Mouse (Mus musculus): ENCODE data around the gene Cox14. TPM values are rescaled to one million over a fixed set of nuclear protein-coding genes. Genes with fewer than 3 reads are reported as not detected.

Cox14 gene
- 193 and 197 TPM in 2 replicates for polyA plus RNA-seq (2015; fragmentation: Nextera tagmentation; extraction: Ambion mirVana)

DNA sequence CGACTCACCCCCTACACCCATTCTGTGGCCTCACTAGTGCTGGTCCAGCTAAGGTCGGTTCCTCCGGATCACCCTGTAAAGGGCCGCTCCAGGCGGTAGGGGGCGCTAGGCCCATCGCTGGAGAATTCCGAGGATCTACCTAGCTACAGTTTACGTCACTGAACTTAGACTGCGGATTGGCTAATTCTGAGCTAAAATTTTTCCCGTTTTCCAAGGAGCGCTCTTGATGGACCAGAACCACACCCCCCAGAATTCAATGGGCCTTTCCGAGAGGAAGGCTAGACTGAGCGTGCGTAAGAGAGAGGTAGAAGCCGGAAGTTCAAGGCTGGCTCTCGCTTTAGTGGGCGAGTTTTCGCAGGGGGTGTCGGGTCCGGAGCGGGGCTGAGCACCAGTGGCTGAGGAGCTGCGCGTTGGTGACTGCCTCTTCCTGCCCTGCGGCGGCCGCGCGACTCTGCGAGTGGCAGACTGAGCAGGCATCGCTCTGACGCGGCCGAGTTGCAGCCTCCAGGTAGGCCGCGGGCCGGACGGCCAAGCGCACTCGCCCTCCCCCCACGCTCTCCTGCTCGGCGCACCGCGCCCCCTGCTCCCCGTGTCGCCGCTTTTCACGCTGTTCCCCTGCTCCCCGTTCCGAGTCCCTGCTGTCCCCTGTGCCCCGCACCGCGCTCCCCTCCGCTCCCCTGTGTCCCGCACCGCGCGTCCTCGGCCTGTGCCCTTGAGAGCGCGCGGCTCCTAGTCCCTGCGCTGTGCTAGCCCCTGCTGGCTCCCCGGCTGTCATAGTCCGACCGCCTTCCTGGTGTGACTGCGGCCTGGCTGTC is at the start of gene Cox14:
TSS of gene Cox14 (plus strand) at position 278 of the 815 bp plus-strand sequence.
- H3K9ac ChIP-seq (replicated peaks; ENCODE audit: low read length), result peak within 1 kb of the TSS; percentile 88
- ATAC-seq (ENCODE audit: low FRiP score, low TSS enrichment), result peak; percentile 94
- WGBS, result under 1% methylated on average over 63 of the region's 68 CpGs
- peak within 1 kb of the TSS; percentile 82 for H3K4me3 ChIP-seq (ENCODE audit: low read length)
- peaks cover 29% of the 10 kb centered on the region for H3K4me1 ChIP-seq (ENCODE audit: insufficient read depth, low read length)
- H3K27me3 ChIP-seq (ENCODE audit: insufficient read depth, low read length), result no peaks in the 10 kb centered on the region
- peak within 1 kb of the TSS; percentile 98 for H3K27ac ChIP-seq (ENCODE audit: low read length)
- H3K36me3 ChIP-seq (ENCODE audit: insufficient read depth, low read length), result peaks cover 24% of the 10 kb centered on the region
- H3K9me3 ChIP-seq (ENCODE audit: low read length), result peaks cover 5% of the 10 kb centered on the region
- peak within 1 kb of the TSS; percentile 70 for H3K4me2 ChIP-seq (replicated peaks; ENCODE audit: low read depth, low read length)

DNA sequence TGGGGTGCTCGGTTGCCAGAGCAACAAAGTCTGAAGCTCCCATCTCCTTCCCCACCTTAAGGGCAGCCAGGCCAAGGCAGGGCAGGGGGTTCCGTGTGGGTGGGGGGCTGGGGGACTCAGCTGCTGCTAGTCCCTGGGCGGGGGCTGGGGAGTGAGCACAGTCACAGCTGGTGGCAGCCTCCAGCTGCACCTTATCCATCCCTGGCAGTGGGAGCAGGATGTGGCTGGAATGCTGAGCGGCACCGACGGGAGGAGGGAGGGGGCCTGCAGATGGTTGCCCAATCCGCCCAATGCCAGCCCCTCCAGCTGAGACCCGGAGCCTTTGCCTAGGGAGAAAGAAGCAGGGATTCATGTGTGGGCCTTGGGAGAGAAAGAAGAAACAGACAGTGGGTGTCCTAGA is 48.3 kb upstream of the Cox14 start:
- no peak overlapping the region for H3K4me3 ChIP-seq (ENCODE audit: low read length)
- WGBS, result 33% methylated on average over 8 of the region's 8 CpGs
- H3K9ac ChIP-seq (replicated peaks; ENCODE audit: low read length), result no peak overlapping the region
- peak; percentile 23; the same call in 1 of the 2 replicates for ATAC-seq (ENCODE audit: low FRiP score, low TSS enrichment)
- H3K4me2 ChIP-seq (replicated peaks; ENCODE audit: low read depth, low read length), result no peak overlapping the region
- H3K9me3 ChIP-seq (ENCODE audit: low read length), result no peaks in the 10 kb centered on the region
- H3K36me3 ChIP-seq (ENCODE audit: insufficient read depth, low read length), result no peaks in the 10 kb centered on the region
- H3K27ac ChIP-seq (ENCODE audit: low read length), result no peak overlapping the region
- no peaks in the 10 kb centered on the region for H3K4me1 ChIP-seq (ENCODE audit: insufficient read depth, low read length)
- peaks cover 20% of the 10 kb centered on the region for H3K27me3 ChIP-seq (ENCODE audit: insufficient read depth, low read length)

DNA sequence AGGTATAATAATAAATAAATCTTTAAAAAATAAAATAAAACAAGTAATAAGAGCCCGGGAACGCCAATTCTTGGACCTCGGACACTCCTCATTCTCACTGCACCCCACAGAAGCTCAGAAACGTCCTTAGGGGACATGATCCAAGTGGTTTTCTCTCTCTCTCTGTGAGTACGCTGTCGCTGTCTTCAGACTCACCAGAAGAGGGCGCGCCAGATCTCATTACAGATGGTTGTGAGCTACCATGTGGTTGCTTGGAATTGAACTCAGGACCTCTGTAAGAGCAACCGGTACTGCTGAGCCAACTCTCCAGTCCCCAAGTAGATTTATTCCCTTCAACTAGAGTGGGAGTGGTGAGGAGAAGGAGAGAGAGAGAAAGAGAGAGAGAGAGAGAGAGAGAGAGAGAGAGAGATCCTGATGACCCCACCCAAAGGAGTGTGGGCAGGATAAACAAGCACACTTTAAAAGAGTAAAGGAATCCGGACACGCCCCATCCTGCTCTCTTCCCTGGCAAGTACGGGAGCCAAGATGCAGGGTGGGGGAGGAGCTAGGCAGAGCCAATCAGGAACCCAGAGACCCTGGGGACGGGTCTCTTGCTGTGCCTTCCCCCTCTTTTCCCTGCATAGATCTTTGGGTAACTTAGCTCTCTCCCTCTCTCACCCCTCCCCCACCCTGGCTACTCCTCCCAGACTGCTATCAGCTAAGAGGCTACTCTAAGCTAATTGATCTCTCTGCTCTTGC is 47.2 kb upstream of the Cox14 start:
- Histone ChIP-seq H3K9ac (replicated peaks; ENCODE audit: low read length) (no peak overlapping the region), H3K4me3 (ENCODE audit: low read length) (no peak overlapping the region), H3K4me1 (ENCODE audit: insufficient read depth, low read length) (no peaks in the 10 kb centered on the region), H3K4me2 (replicated peaks; ENCODE audit: low read depth, low read length) (no peak overlapping the region), H3K27ac (ENCODE audit: low read length) (no peak overlapping the region), H3K27me3 (ENCODE audit: insufficient read depth, low read length) (peaks cover 11% of the 10 kb centered on the region; the same call in 1 of the 2 replicates), H3K36me3 (ENCODE audit: insufficient read depth, low read length) (no peaks in the 10 kb centered on the region), H3K9me3 (ENCODE audit: low read length) (no peaks in the 10 kb centered on the region)
- 16% methylated on average over 13 of the region's 13 CpGs for WGBS
- ATAC-seq (ENCODE audit: low FRiP score, low TSS enrichment), result no peak

- Histone ChIP-seq H3K4me1 (ENCODE audit: insufficient read depth, low read length) (no peaks in the 10 kb centered on the region), H3K9ac (replicated peaks; ENCODE audit: low read length) (no peak overlapping the region), H3K4me3 (ENCODE audit: low read length) (no peak overlapping the region), H3K36me3 (ENCODE audit: insufficient read depth, low read length) (no peaks in the 10 kb centered on the region), H3K4me2 (replicated peaks; ENCODE audit: low read depth, low read length) (no peak overlapping the region), H3K9me3 (ENCODE audit: low read length) (no peaks in the 10 kb centered on the region), H3K27me3 (ENCODE audit: insufficient read depth, low read length) (peaks cover 4% of the 10 kb centered on the region; the same call in 1 of the 2 replicates), H3K27ac (ENCODE audit: low read length) (no peak overlapping the region)
- ATAC-seq (ENCODE audit: low FRiP score, low TSS enrichment), result no peak
- WGBS, result 48% methylated on average over 7 of the region's 7 CpGs
Observed at GRCm38 (mm10) chr15:99679008-99679407, 46.4 kb upstream of the Cox14 start.

DNA sequence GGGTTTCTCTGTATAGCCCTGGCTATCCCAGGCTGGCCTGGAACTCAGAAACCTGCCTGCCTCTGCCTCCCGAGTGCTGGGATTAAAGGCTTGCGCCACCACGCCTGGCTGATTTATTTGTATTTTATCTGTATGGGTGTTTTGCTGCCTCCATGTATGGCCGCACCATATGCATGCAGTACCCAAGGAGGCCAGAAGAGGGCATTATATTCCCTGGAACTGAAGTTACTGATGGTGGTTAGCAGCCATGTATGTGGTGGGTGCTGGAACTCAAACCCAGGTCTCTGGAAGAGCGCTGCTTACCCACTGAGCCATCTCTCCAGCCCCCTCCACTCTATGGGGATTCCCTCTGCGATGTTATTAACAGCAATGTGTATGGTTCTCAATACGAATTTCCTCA is 42.5 kb upstream of the Cox14 start:
- no peaks in the 10 kb centered on the region for H3K36me3 ChIP-seq (ENCODE audit: insufficient read depth, low read length)
- no peak overlapping the region for H3K4me2 ChIP-seq (replicated peaks; ENCODE audit: low read depth, low read length)
- WGBS, result 87% methylated on average over 7 of the region's 7 CpGs
- no peaks in the 10 kb centered on the region for H3K27me3 ChIP-seq (ENCODE audit: insufficient read depth, low read length)
- no peak overlapping the region for H3K9ac ChIP-seq (replicated peaks; ENCODE audit: low read length)
- H3K4me1 ChIP-seq (ENCODE audit: insufficient read depth, low read length), result no peaks in the 10 kb centered on the region
- no peak for ATAC-seq (ENCODE audit: low FRiP score, low TSS enrichment)
- H3K4me3 ChIP-seq (ENCODE audit: low read length), result no peak overlapping the region
- H3K9me3 ChIP-seq (ENCODE audit: low read length), result no peaks in the 10 kb centered on the region
- no peak overlapping the region for H3K27ac ChIP-seq (ENCODE audit: low read length)

- no peak overlapping the region for H3K4me2 ChIP-seq (replicated peaks; ENCODE audit: low read depth, low read length)
- ATAC-seq (ENCODE audit: low FRiP score, low TSS enrichment), result no peak
- no peaks in the 10 kb centered on the region for H3K4me1 ChIP-seq (ENCODE audit: insufficient read depth, low read length)
- H3K9ac ChIP-seq (replicated peaks; ENCODE audit: low read length), result no peak overlapping the region
- H3K36me3 ChIP-seq (ENCODE audit: insufficient read depth, low read length), result no peaks in the 10 kb centered on the region
- H3K27me3 ChIP-seq (ENCODE audit: insufficient read depth, low read length), result no peaks in the 10 kb centered on the region
- no peak overlapping the region for H3K4me3 ChIP-seq (ENCODE audit: low read length)
- WGBS, result 91% methylated on average over 5 of the region's 5 CpGs
- no peaks in the 10 kb centered on the region for H3K9me3 ChIP-seq (ENCODE audit: low read length)
- no peak overlapping the region for H3K27ac ChIP-seq (ENCODE audit: low read length)
Observed at GRCm38 (mm10) chr15:99684156-99684555, 41.3 kb upstream of the Cox14 start.

DNA sequence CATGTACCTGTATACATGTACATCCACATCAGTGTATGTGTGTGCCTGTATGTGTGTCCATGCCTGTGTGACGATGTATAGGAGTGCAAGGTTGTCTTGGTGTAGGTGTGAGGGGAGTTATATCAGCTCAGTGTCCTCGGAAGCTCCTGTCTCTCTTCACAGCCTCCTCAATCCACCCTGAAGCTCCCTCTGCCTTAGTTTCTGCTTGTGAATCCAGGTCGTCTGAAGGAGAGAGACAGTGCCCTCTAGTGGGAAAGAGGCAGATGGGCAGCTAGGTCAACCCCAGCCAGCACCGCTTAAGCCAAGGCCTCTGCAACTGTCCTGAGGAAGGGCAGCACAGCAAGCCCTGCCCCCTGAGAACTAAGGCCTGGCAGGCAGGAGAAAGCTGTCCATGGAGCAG is 36.7 kb upstream of the Cox14 start:
- H3K36me3 ChIP-seq (ENCODE audit: insufficient read depth, low read length), result no peaks in the 10 kb centered on the region
- WGBS, result 3% methylated on average over 4 of the region's 4 CpGs
- no peak overlapping the region for H3K4me2 ChIP-seq (replicated peaks; ENCODE audit: low read depth, low read length)
- no peak overlapping the region for H3K27ac ChIP-seq (ENCODE audit: low read length)
- no peak overlapping the region for H3K9ac ChIP-seq (replicated peaks; ENCODE audit: low read length)
- no peaks in the 10 kb centered on the region for H3K27me3 ChIP-seq (ENCODE audit: insufficient read depth, low read length)
- no peaks in the 10 kb centered on the region for H3K4me1 ChIP-seq (ENCODE audit: insufficient read depth, low read length)
- H3K4me3 ChIP-seq (ENCODE audit: low read length), result no peak overlapping the region
- H3K9me3 ChIP-seq (ENCODE audit: low read length), result no peaks in the 10 kb centered on the region
- no peak for ATAC-seq (ENCODE audit: low FRiP score, low TSS enrichment)

- H3K36me3 ChIP-seq (ENCODE audit: insufficient read depth, low read length), result no peaks in the 10 kb centered on the region
- no peak overlapping the region for H3K4me2 ChIP-seq (replicated peaks; ENCODE audit: low read depth, low read length)
- H3K4me1 ChIP-seq (ENCODE audit: insufficient read depth, low read length), result no peaks in the 10 kb centered on the region
- H3K27ac ChIP-seq (ENCODE audit: low read length), result no peak overlapping the region
- no peak for ATAC-seq (ENCODE audit: low FRiP score, low TSS enrichment)
- WGBS, result 3% methylated on average over 4 of the region's 4 CpGs
- no peak overlapping the region for H3K9ac ChIP-seq (replicated peaks; ENCODE audit: low read length)
- H3K4me3 ChIP-seq (ENCODE audit: low read length), result no peak overlapping the region
- no peaks in the 10 kb centered on the region for H3K27me3 ChIP-seq (ENCODE audit: insufficient read depth, low read length)
- no peaks in the 10 kb centered on the region for H3K9me3 ChIP-seq (ENCODE audit: low read length)
Observed at GRCm38 (mm10) chr15:99690924-99691323, 34.5 kb upstream of the Cox14 start.

GRCm38 (mm10) chr15:99691976-99692375 is 33.4 kb upstream of the Cox14 start:
- H3K36me3 ChIP-seq (ENCODE audit: insufficient read depth, low read length), result no peaks in the 10 kb centered on the region
- ATAC-seq (ENCODE audit: low FRiP score, low TSS enrichment), result no peak
- H3K27ac ChIP-seq (ENCODE audit: low read length), result no peak overlapping the region
- no peaks in the 10 kb centered on the region for H3K9me3 ChIP-seq (ENCODE audit: low read length)
- no peak overlapping the region for H3K4me3 ChIP-seq (ENCODE audit: low read length)
- 45% methylated on average over 9 of the region's 9 CpGs for WGBS
- H3K4me2 ChIP-seq (replicated peaks; ENCODE audit: low read depth, low read length), result no peak overlapping the region
- no peaks in the 10 kb centered on the region for H3K4me1 ChIP-seq (ENCODE audit: insufficient read depth, low read length)
- no peaks in the 10 kb centered on the region for H3K27me3 ChIP-seq (ENCODE audit: insufficient read depth, low read length)
- H3K9ac ChIP-seq (replicated peaks; ENCODE audit: low read length), result no peak overlapping the region

- 8% methylated on average over 2 of the region's 2 CpGs for WGBS
- no peaks in the 10 kb centered on the region for H3K9me3 ChIP-seq (ENCODE audit: low read length)
- H3K4me1 ChIP-seq (ENCODE audit: insufficient read depth, low read length), result peaks cover 9% of the 10 kb centered on the region; the same call in 1 of the 2 replicates
- H3K27ac ChIP-seq (ENCODE audit: low read length), result no peak overlapping the region
- no peak for ATAC-seq (ENCODE audit: low FRiP score, low TSS enrichment)
- no peak overlapping the region for H3K4me2 ChIP-seq (replicated peaks; ENCODE audit: low read depth, low read length)
- H3K9ac ChIP-seq (replicated peaks; ENCODE audit: low read length), result no peak overlapping the region
- no peaks in the 10 kb centered on the region for H3K36me3 ChIP-seq (ENCODE audit: insufficient read depth, low read length)
- H3K4me3 ChIP-seq (ENCODE audit: low read length), result no peak overlapping the region
- no peaks in the 10 kb centered on the region for H3K27me3 ChIP-seq (ENCODE audit: insufficient read depth, low read length)
Observed at GRCm38 (mm10) chr15:99697309-99697708, 28.1 kb upstream of the Cox14 start.
